Mouse (Mus musculus): ENCODE data around the gene Ube2a. TPM values are rescaled to one million over a fixed set of nuclear protein-coding genes. Genes with fewer than 3 reads are reported as not detected.

Gene Ube2a
- 114 and 115 TPM in 2 replicates for polyA plus RNA-seq (2015; fragmentation: Nextera tagmentation; extraction: Ambion mirVana)

DNA sequence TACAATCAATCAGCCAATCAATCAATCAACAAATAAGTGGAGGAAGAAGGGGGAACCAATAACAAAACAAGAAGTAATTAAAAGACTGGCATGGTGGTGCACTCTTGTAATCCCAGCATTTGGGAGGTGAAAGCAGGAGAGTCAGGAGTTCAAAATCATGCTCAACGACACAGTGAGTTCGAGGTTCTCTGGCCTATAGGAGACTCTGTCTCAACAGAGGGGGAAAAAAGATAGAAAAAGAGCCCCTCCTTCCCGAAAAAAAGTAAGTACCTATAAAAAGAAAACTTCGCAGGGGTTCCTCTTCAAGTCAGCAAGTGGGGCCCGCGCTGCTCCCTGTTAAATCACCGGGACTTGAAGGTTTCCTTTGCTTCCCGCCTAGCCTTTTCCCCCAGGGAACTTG, at the start of gene Ube2a, which contains the start of gene C330007P06Rik:
Gene Ube2a, plus strand, starts transcription at position 136 of the 400 bp plus-strand sequence.
Gene C330007P06Rik, minus strand, starts transcription at position 347 of the 400 bp plus-strand sequence.
- Histone ChIP-seq H3K9me3 (no peaks in the 10 kb centered on the region), H3K27me3 (replicated peaks) (no peaks in the 10 kb centered on the region), H3K9ac (peak within 1 kb of the TSS; percentile 63), H3K27ac (peak within 1 kb of the TSS; percentile 65), H3K4me1 (no peaks in the 10 kb centered on the region), H3K4me3 (replicated peaks) (peak within 1 kb of the TSS; percentile 68), H3K36me3 (no peaks in the 10 kb centered on the region), H3K4me2 (peak within 1 kb of the TSS; percentile 54)
- 22% methylated on average over 8 of the region's 8 CpGs for WGBS
- peak; percentile 15; the same call in 1 of the 2 replicates for ATAC-seq (ENCODE audit: insufficient read depth, low FRiP score, low read depth)

DNA sequence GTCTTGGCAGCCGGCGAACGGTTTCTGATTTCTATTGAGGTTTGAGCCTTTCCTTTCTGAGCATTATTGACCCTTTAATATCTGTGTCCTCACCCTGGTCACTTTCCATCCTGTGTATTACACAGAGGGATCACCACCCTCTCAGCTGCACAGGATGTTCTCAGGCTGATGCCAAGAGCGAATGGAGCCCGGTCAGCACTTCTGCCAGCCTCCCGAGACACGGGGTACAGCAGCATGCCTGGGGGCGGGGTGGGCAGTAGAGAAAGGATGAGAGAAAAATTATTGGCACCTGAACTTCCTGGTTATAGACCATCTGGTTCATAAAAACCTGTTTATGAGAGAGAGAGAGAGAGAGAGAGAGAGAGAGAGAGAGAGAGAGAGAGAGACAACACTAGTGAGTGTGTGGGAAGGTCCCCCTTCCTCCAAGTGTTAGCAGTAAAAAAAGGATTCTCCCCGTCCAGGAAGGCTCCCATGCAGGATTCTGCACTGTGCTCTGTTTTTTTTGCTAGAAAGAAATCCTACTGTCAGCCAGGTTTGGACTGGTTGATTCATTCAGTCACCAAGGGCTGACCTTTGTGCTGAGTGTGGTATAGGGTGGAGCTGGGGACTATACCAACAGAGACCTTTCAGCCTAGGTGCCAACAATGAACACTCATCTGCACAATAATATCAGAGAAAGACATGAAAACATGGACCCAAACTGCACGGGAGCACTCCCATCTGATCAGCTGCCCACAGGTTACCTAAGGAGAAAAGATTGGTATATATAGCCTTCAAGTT, 49.6 kb upstream of the Ube2a start:
- H3K9ac ChIP-seq = no peak overlapping the region
- no peaks in the 10 kb centered on the region for H3K4me1 ChIP-seq
- H3K4me2 ChIP-seq = no peak overlapping the region
- ATAC-seq (ENCODE audit: insufficient read depth, low FRiP score, low read depth) = no peak
- no peak overlapping the region; the same call in 1 of the 2 replicates for H3K27ac ChIP-seq
- H3K27me3 ChIP-seq (replicated peaks) = no peaks in the 10 kb centered on the region
- H3K36me3 ChIP-seq = no peaks in the 10 kb centered on the region
- WGBS = 74% methylated on average over 10 of the region's 10 CpGs
- no peak overlapping the region for H3K4me3 ChIP-seq (replicated peaks)
- H3K9me3 ChIP-seq = no peaks in the 10 kb centered on the region

DNA sequence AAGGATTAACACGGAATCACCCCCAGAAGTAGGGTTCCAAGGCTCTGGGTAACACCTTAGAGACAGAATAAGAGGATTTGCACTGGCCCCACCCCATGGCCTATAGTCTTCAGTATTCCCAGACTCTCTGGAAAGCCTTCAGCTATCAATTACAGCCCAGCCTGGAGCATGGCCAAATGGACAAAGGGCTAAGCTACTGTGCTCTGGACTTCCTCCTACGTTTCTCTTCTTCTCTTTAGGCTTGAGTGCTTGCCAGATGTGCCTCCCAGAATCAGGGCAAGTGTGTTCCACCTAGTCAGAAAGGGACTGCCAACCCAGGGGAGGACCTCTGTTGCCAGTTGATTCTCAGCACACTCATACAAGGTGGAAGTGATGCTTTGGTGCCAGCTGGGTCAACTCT, 48.7 kb upstream of the Ube2a start:
- no peak for ATAC-seq (ENCODE audit: insufficient read depth, low FRiP score, low read depth)
- no peak overlapping the region for H3K27ac ChIP-seq
- no peaks in the 10 kb centered on the region for H3K4me1 ChIP-seq
- no peak overlapping the region for H3K4me3 ChIP-seq (replicated peaks)
- H3K9me3 ChIP-seq = no peaks in the 10 kb centered on the region
- H3K27me3 ChIP-seq (replicated peaks) = no peaks in the 10 kb centered on the region
- 57% methylated on average over 2 of the region's 2 CpGs for WGBS
- H3K9ac ChIP-seq = no peak overlapping the region
- H3K36me3 ChIP-seq = no peaks in the 10 kb centered on the region
- no peak overlapping the region for H3K4me2 ChIP-seq

DNA sequence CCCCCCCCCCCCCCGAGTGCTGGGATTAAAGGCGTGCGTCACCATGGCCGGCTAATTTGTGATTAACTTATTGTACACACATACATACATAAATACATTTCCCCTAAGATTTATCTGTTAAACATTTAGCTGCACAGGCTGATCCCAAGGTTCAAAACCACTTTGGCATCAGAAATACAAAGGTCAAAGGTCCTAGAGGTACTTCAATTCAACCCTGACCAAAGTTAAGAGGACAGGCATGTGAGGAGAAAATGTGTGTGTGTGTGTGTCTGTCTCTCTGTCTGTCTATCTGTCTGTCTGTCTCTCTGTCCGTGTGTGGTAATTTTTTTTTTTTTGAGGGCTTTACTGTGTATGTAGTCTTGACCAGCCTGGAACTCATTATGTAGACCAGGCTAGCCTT, 46.8 kb upstream of the Ube2a start:
- WGBS = 85% methylated on average over 5 of the region's 5 CpGs

DNA sequence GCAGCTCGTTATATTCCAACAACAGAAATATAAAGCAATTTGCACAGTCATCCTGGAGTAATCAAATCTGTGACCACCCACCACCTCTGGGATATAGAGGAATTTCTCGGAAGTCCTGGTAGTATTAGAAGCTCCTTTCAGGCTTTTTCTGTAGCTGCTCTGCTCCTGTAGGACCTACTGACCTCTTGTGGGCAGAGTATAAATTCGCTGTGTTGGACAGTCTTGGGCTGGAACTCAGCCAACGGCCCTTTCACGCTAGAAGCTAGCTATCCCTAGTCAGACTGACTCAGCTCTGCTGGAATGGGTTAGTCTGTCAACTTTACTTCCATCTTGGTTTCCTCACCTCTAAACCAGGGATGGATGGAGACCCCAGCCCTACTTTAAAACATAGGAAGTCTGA, 43.4 kb upstream of the Ube2a start:
- Histone ChIP-seq H3K4me2 (no peak overlapping the region), H3K36me3 (no peaks in the 10 kb centered on the region), H3K27ac (no peak overlapping the region), H3K27me3 (replicated peaks) (no peaks in the 10 kb centered on the region), H3K4me1 (no peaks in the 10 kb centered on the region), H3K9ac (no peak overlapping the region), H3K9me3 (no peaks in the 10 kb centered on the region), H3K4me3 (replicated peaks) (no peak overlapping the region)
- WGBS = 40% methylated on average over 5 of the region's 5 CpGs
- ATAC-seq (ENCODE audit: insufficient read depth, low FRiP score, low read depth) = no peak

More for the DNA sequence above, 46.8 kb upstream of the Ube2a start:
- Histone ChIP-seq H3K4me1 (no peaks in the 10 kb centered on the region), H3K27ac (no peak overlapping the region), H3K4me2 (no peak overlapping the region), H3K36me3 (no peaks in the 10 kb centered on the region), H3K9ac (no peak overlapping the region), H3K4me3 (replicated peaks) (no peak overlapping the region), H3K9me3 (no peaks in the 10 kb centered on the region), H3K27me3 (replicated peaks) (no peaks in the 10 kb centered on the region)
- ATAC-seq (ENCODE audit: insufficient read depth, low FRiP score, low read depth) = no peak

DNA sequence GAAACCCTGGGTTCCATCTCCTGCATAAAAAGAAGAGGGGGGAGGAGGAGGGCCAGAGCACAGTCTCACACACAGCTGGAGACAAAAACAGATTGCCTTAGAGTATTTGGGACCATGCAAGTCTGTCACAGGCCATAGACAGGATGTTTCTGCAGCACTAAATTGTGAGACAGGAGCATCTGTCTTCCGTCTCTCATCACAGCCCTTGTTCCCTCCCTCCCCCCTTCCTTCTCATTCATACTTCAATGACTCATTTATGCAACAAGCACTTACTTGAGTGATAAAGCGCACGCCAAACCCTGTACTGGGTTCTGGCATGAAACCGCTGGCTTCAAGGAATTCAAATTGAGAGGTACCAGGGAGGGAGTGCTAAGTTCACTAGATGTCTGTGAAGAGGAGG, 42.1 kb upstream of the Ube2a start:
- 54% methylated on average over 4 of the region's 4 CpGs for WGBS
- Histone ChIP-seq H3K4me2 (no peak overlapping the region), H3K4me3 (replicated peaks) (no peak overlapping the region), H3K9me3 (no peaks in the 10 kb centered on the region), H3K27me3 (replicated peaks) (no peaks in the 10 kb centered on the region), H3K27ac (no peak overlapping the region), H3K4me1 (no peaks in the 10 kb centered on the region), H3K9ac (no peak overlapping the region), H3K36me3 (no peaks in the 10 kb centered on the region)
- no peak for ATAC-seq (ENCODE audit: insufficient read depth, low FRiP score, low read depth)

DNA sequence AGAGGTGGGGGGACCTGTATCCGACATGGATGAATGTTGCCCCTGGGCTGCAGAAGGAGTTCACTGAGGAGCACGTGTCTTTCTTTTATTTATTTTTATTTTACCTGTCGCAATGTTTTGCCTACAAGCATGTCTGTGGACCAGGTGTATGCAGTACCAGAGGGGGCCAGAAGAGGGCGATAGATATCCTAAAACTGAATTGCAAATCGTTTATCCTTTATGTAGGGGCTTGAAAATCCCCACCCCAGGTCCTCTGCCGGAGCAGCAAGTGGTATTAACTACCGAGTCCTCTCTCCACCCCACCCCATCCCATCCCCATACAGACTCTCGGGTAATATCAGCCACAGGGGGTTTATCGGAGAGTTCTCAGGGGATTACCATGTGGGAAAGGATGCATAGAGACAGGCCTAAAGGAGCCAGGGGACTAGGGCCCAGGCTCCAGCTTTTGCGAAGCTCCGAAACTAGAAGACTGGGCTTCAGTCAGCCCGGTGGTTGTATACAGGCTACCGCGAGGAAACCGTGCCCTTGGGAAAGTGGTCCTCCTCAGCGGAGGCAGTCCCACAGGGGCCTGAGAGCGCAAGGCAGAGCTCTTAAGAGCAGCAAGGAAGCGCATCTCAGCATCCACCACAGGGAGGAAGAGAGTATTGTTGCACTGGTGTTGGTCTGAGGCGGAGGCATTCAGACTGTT, 40.2 kb upstream of the Ube2a start:
- ATAC-seq (ENCODE audit: insufficient read depth, low FRiP score, low read depth) = 0 out of 2 replicates have a peak, but pooled peaks have one; percentile 27
- Histone ChIP-seq H3K27me3 (replicated peaks) (no peaks in the 10 kb centered on the region), H3K4me2 (peak overlapping the region; percentile 34), H3K9me3 (no peaks in the 10 kb centered on the region), H3K9ac (no peak overlapping the region), H3K27ac (no peak overlapping the region), H3K36me3 (no peaks in the 10 kb centered on the region), H3K4me1 (no peaks in the 10 kb centered on the region), H3K4me3 (replicated peaks) (no peak overlapping the region)
- 32% methylated on average over 19 of the region's 19 CpGs for WGBS

DNA sequence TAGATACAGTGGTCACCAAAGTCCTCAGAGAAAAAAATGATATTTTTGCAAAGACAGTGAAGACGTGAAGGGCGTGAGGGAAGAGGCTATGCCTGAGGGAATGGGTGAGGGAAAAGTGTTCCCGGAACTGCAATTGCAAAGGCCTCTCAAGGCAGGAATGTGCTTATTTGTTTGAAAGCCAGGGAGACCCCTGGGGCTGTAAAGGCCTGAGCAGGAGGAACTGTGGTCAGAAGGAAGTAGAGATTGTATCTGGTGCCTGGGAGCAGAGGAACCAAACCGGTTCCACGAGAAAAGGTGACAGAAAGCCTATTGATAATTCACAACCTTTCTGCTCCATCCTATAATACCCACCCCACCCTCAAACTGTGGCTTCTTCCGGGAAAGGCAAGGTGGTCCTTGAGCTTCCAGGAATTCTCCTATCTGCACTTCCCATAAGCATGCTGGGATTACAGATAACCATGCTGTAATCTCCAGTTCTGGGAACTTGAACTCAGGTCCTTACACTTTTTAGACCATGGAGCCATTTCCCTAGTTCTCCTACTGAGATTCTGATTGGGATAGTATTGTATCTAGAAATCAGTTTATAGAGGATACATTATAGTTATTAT, 36.5 kb upstream of the Ube2a start:
- ATAC-seq (ENCODE audit: insufficient read depth, low FRiP score, low read depth) = no peak
- WGBS = 51% methylated on average over 6 of the region's 6 CpGs
- H3K9me3 ChIP-seq = no peaks in the 10 kb centered on the region

DNA sequence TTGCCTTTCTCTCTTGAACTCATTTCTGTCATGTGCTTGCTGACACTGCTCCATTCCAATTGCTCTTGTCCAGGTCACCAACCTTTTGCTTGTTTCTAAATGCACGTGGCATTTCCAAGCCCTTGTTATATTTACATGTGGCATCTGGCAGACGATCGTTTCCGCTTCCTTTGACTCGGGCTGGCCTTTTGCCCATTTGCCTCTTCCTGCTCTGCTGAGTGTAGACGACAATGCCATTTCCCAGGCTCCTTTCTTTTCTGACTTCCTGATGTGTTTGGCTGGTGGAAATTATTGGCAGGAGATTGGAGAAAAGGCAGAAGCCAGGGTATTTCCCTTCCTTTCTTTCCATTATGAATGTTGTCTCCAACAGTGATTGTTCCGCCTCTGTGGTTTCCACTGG, 34.3 kb upstream of the Ube2a start:
- no peaks in the 10 kb centered on the region for H3K36me3 ChIP-seq
- H3K27me3 ChIP-seq (replicated peaks) = no peaks in the 10 kb centered on the region
- no peak overlapping the region for H3K27ac ChIP-seq
- no peak overlapping the region for H3K4me2 ChIP-seq
- no peak overlapping the region for H3K9ac ChIP-seq
- H3K9me3 ChIP-seq = no peaks in the 10 kb centered on the region
- 62% methylated on average over 7 of the region's 7 CpGs for WGBS
- no peaks in the 10 kb centered on the region for H3K4me1 ChIP-seq
- no peak for ATAC-seq (ENCODE audit: insufficient read depth, low FRiP score, low read depth)
- no peak overlapping the region for H3K4me3 ChIP-seq (replicated peaks)

More for the DNA sequence above, 36.5 kb upstream of the Ube2a start:
- H3K4me1 ChIP-seq = no peaks in the 10 kb centered on the region
- H3K4me3 ChIP-seq (replicated peaks) = no peak overlapping the region
- H3K4me2 ChIP-seq = no peak overlapping the region
- no peaks in the 10 kb centered on the region for H3K36me3 ChIP-seq
- no peaks in the 10 kb centered on the region for H3K27me3 ChIP-seq (replicated peaks)
- no peak overlapping the region for H3K27ac ChIP-seq
- H3K9ac ChIP-seq = no peak overlapping the region

DNA sequence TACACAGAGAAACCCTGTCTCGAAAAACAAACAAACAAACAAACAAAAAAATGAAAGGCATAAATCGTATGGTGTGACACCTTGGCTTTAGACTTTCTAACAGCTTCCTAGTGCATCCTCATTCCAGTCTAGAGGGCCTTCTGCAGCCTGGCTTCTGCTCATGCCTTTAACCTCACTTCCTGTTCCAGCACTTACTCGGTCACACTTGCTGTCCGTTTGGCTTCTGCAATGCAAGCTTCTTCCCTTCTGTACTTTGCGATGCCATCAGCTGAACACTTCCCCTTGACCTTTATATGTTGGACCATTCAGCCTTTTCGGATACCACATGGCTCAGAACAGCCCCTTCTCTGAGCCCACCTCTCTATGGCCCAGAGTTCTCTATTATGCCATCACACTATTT, 32.0 kb upstream of the Ube2a start:
- H3K4me3 ChIP-seq (replicated peaks) = no peak overlapping the region
- H3K4me1 ChIP-seq = no peaks in the 10 kb centered on the region
- ATAC-seq (ENCODE audit: insufficient read depth, low FRiP score, low read depth) = no peak
- H3K27ac ChIP-seq = no peak overlapping the region
- H3K4me2 ChIP-seq = no peak overlapping the region
- 77% methylated on average over 6 of the region's 6 CpGs for WGBS
- H3K9ac ChIP-seq = no peak overlapping the region
- H3K9me3 ChIP-seq = no peaks in the 10 kb centered on the region
- no peaks in the 10 kb centered on the region for H3K36me3 ChIP-seq
- no peaks in the 10 kb centered on the region for H3K27me3 ChIP-seq (replicated peaks)

DNA sequence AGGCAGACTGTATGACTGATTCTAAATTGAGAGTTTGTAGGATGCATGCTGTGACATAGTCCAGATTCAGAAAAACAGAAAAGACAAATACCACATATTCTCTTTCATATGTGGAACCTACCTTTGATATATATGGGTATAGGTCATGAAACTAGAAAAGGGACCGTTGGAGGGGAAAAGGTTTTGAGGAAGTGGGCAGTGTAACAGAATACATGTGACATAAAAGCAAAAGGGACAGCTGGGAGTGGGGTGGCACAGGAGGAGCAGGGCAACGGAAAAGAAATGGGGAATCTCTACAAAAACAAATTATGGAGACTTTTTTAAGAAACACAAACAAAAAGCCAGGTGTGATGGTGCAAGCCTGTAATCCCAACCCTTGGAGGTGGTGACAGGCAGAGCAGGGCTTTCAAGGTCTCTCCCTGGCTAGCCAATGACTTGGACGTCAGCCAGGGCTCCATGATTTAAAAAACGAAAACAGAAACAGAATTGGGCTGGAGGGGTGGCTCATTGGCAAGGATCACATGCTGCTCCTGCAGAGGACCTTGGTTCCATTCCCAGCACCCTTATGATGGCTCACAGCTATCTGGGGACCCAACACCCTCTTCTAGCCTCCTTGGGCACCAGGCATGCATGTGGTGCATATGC, 30.2 kb upstream of the Ube2a start:
- 68% methylated on average over 4 of the region's 4 CpGs for WGBS
- Histone ChIP-seq H3K4me2 (no peak overlapping the region), H3K36me3 (no peaks in the 10 kb centered on the region), H3K4me1 (no peaks in the 10 kb centered on the region), H3K9ac (no peak overlapping the region), H3K9me3 (no peaks in the 10 kb centered on the region), H3K27ac (no peak overlapping the region), H3K27me3 (replicated peaks) (no peaks in the 10 kb centered on the region), H3K4me3 (replicated peaks) (no peak overlapping the region)
- no peak for ATAC-seq (ENCODE audit: insufficient read depth, low FRiP score, low read depth)
